24 mouse cellular contexts compared by ENCODE assay signal in the genomic region with DNA sequence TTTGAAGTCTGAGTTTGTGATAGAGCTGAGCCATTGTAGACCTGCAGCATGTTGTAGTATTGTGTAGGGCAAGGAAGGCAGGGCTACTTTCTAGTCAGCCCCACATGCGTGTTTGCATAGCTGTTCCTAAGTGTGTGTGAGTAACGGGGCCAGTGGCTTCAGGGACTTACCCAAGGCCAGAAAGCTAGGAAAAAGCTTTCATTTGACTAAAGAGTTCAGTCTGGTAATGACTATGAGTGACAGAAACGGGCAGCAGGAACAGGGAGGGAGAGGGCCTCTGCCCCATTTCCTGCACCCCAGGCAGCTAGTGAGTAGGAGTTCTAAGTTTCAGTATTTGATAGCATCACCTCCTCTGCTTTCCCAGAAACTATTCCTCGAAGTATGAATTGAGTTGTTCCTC.
DNase-seq lines count a peak whose midpoint lies in the region; ATAC-seq and TF ChIP-seq lines count a peak whose summit lies in the region.
"Had no signal": no experiment of that assay in that cellular context is flagged by ENCODE, and none has a peak within 500 bp of the region (broad histone marks: within the 10 kb centered on the region; RNA-seq: fewer than 3 reads in every experiment).

No protein-coding gene starts in this region.

- H3K4me3 ChIP-seq in thymus, adult 2 months (ENCODE audit: control insufficient read depth, insufficient read depth, low read length): no peak overlapping the region
- H3K4me3 ChIP-seq in cerebellum, adult 2 months (replicated peaks; ENCODE audit: insufficient read depth, low read depth, low read length): no peak overlapping the region
- no peak overlapping the region for H3K4me3 ChIP-seq in forebrain, embryonic 15.5 days
- H3K4me3 ChIP-seq: embryonic facial prominence, embryonic 15.5 days; forebrain, embryonic 10.5 days; hindbrain, embryonic 12.5 days; limb, embryonic 10.5 days; myocyte; neural tube, embryonic 15.5 days had no signal

- ATAC-seq in inflammation-experienced regulatory T-cells, adult 6 months: peak; percentile 86
- ATAC-seq in forebrain, embryonic 15.5 days (replicated peaks): no peak
- ATAC-seq: liver, postnatal 0 days had no signal

- no peak for TF ChIP-seq POLR2A in thymus, adult 2 months (IDR thresholded peaks at IDR 0.05; ENCODE audit: control insufficient read depth, extremely low read depth, insufficient read depth, low read length, poor library complexity)
- no peak for TF ChIP-seq POLR2A in cerebellum, adult 2 months (IDR thresholded peaks at IDR 0.05; ENCODE audit: borderline replicate concordance, insufficient read depth, low read length)

- no peaks in the 10 kb centered on the region for H3K36me3 ChIP-seq in thymus, adult 2 months (ENCODE audit: control insufficient read depth, insufficient read depth, low read length)
- H3K36me3 ChIP-seq in forebrain, embryonic 15.5 days: no peaks in the 10 kb centered on the region
- H3K36me3 ChIP-seq: embryonic facial prominence, embryonic 15.5 days; forebrain, embryonic 10.5 days; hindbrain, embryonic 12.5 days; limb, embryonic 10.5 days; neural tube, embryonic 15.5 days had no signal

- no peak overlapping the region for H3K4me2 ChIP-seq in forebrain, embryonic 15.5 days (replicated peaks)
- H3K4me2 ChIP-seq: embryonic facial prominence, embryonic 15.5 days; heart, embryonic 11.5 days; hindbrain, embryonic 12.5 days; neural tube, embryonic 15.5 days had no signal

- H3K9ac ChIP-seq in forebrain, embryonic 15.5 days (replicated peaks): no peak overlapping the region
- H3K9ac ChIP-seq: embryonic facial prominence, embryonic 15.5 days; hindbrain, embryonic 12.5 days; liver, postnatal 0 days; neural tube, embryonic 15.5 days had no signal

- no peak overlapping the region for H3K27ac ChIP-seq in thymus, adult 2 months (ENCODE audit: control insufficient read depth, insufficient read depth, low read length)
- no peak overlapping the region for H3K27ac ChIP-seq in cerebellum, adult 2 months (ENCODE audit: insufficient read depth, low read length)
- no peak overlapping the region for H3K27ac ChIP-seq in forebrain, embryonic 15.5 days (replicated peaks)
- H3K27ac ChIP-seq: embryonic facial prominence, embryonic 15.5 days; forebrain, embryonic 10.5 days; hindbrain, embryonic 12.5 days; limb, embryonic 10.5 days; neural tube, embryonic 15.5 days had no signal

- H3K27me3 ChIP-seq in thymus, adult 2 months (ENCODE audit: control insufficient read depth, insufficient read depth, low read length): no peaks in the 10 kb centered on the region
- no peaks in the 10 kb centered on the region for H3K27me3 ChIP-seq in cerebellum, adult 2 months (ENCODE audit: control insufficient read depth, insufficient read depth, low read length)
- no peaks in the 10 kb centered on the region for H3K27me3 ChIP-seq in forebrain, embryonic 15.5 days
- H3K27me3 ChIP-seq: embryonic facial prominence, embryonic 15.5 days; hindbrain, embryonic 12.5 days; neural tube, embryonic 15.5 days had no signal

- H3K4me1 ChIP-seq in thymus, adult 2 months (replicated peaks; ENCODE audit: control insufficient read depth, insufficient read depth, low read length): peaks cover 21% of the 10 kb centered on the region
- peaks cover 12% of the 10 kb centered on the region; the same call in 1 of the 2 replicates for H3K4me1 ChIP-seq in cerebellum, adult 2 months (ENCODE audit: control insufficient read depth, insufficient read depth, low read length)
- H3K4me1 ChIP-seq in forebrain, embryonic 15.5 days: peaks cover 16% of the 10 kb centered on the region

- DNase-seq in adrenal gland, adult 2 months: peak; percentile 74
- no peak for DNase-seq in adrenal gland, postnatal 4 days (ENCODE audit: low spot score in 2 of 2)
- peak; percentile 33 for DNase-seq in thymus, adult 2 months
- no peak for DNase-seq in thymus, adult 18-20 months
- peak; percentile 52 for DNase-seq in thymus, postnatal 4 days
- DNase-seq in cerebellum, adult 2 months: no peak
- DNase-seq: cerebellum, postnatal 10 days; gastrocnemius, postnatal 36 days; heart, postnatal 10 days; kidney, adult 9 months; kidney, postnatal 25 days; liver, postnatal 0 days; lung, postnatal 10 days; midbrain, embryonic 14.5 days; right cerebral cortex, postnatal 25 days had no signal

- H3K9me3 ChIP-seq in forebrain, embryonic 15.5 days: no peaks in the 10 kb centered on the region
- H3K9me3 ChIP-seq: embryonic facial prominence, embryonic 15.5 days; forebrain, embryonic 10.5 days; hindbrain, embryonic 12.5 days; limb, embryonic 10.5 days; neural tube, embryonic 15.5 days had no signal

- no peak for TF ChIP-seq CTCF in thymus, adult 2 months (IDR thresholded peaks at IDR 0.05; ENCODE audit: borderline replicate concordance, control insufficient read depth, extremely low read depth, insufficient read depth, low read length, poor library complexity)
- TF ChIP-seq CTCF in cerebellum, adult 2 months (IDR thresholded peaks at IDR 0.05; ENCODE audit: borderline replicate concordance, insufficient read depth, low read depth, low read length): no peak

- WGBS in thymus, adult 2 months: 35% methylated on average over 4 of the region's 4 CpGs
- 77% methylated on average over 4 of the region's 4 CpGs for WGBS in cerebellum, adult 2 months
- WGBS in forebrain, embryonic 15.5 days: 73% methylated on average over 4 of the region's 4 CpGs

Comparison
In these comparisons a context has a peak if more than half of its experiments do, and no peak if none do; other contexts are left out.
1. DNase-seq: peak in adrenal gland, adult 2 months (single experiment), thymus, adult 2 months (single experiment) and thymus, postnatal 4 days (single experiment); none in adrenal gland, postnatal 4 days (0 of 2), thymus, adult 18-20 months (0 of 2) and cerebellum, adult 2 months (0 of 2).